Mouse (Mus musculus): ENCODE measurements around the gene Hoxb6.

The Hoxb6 gene

GRCm38 (mm10) chr11:96340698-96341365 is 48.6 kb downstream of the Hoxb6 start:
- no peak for DNase-seq

- no peak for DNase-seq
These were observed 49.7 kb downstream of the Hoxb6 start for GRCm38 (mm10) chr11:96341701-96342575.

- DNase-seq, result no peak
These were observed 50.3 kb downstream of the Hoxb6 start for GRCm38 (mm10) chr11:96342576-96342930.

GRCm38 (mm10) chr11:96343206-96343745 is 51.0 kb downstream of the Hoxb6 start:
- DNase-seq, result no peak

GRCm38 (mm10) chr11:96344061-96344877 is 52.0 kb downstream of the Hoxb6 start:
- DNase-seq, result no peak

- DNase-seq, result no peak
These were observed 52.5 kb downstream of the Hoxb6 start for GRCm38 (mm10) chr11:96344878-96345159.

GRCm38 (mm10) chr11:96345220-96345892 is 53.1 kb downstream of the Hoxb6 start:
- no peak for DNase-seq

GRCm38 (mm10) chr11:96345893-96346806 is 53.9 kb downstream of the Hoxb6 start:
- DNase-seq, result no peak

- no peak for DNase-seq
These were observed 54.7 kb downstream of the Hoxb6 start for GRCm38 (mm10) chr11:96346916-96347520.

GRCm38 (mm10) chr11:96347717-96348116 is 55.4 kb downstream of the Hoxb6 start:
- no peak for DNase-seq

GRCm38 (mm10) chr11:96348141-96348928 is 56.1 kb downstream of the Hoxb6 start:
- DNase-seq, result no peak

GRCm38 (mm10) chr11:96348988-96349387 is 56.7 kb downstream of the Hoxb6 start:
- DNase-seq, result no peak

- DNase-seq, result no peak
These were observed 57.4 kb downstream of the Hoxb6 start for GRCm38 (mm10) chr11:96349491-96350340.

- no peak for DNase-seq
These were observed 58.0 kb downstream of the Hoxb6 start, which contains the start of gene Hoxb2 for GRCm38 (mm10) chr11:96350341-96350624. Gene Hoxb2 (plus strand): TSS chr11:96350525.

GRCm38 (mm10) chr11:96350791-96351190 is 58.5 kb downstream of the Hoxb6 start:
- no peak for DNase-seq

Measured in right cerebral cortex, postnatal 4 days (tissue).